Mouse (Mus musculus) embryonic stem cell, embryonic (primary cell): ENCODE data around the gene Ipo5.

Source experiments
- CTCF ChIA-PET, 4 experiments: fragments of 300-600 bp in 2 of 4; fragments of 350-600 bp in 2 of 4; sonication (Branson Sonifier 250); formaldehyde crosslinking; loops; one replicate each; lab custom pipeline; 2022; ENCODE audit warnings: inconsistent platforms in 2 of 4; lab: Charles Lee
- POLR2A ChIA-PET, 4 experiments: fragments of 300-600 bp in 2 of 4; fragments of 350-600 bp in 2 of 4; sonication (Branson Sonifier 250); formaldehyde crosslinking; loops; one replicate each; lab custom pipeline; 2022; ENCODE audit warnings: antibody characterized with exemption in 4 of 4, inconsistent platforms in 1 of 4; lab: Charles Lee

The Ipo5 gene

DNA sequence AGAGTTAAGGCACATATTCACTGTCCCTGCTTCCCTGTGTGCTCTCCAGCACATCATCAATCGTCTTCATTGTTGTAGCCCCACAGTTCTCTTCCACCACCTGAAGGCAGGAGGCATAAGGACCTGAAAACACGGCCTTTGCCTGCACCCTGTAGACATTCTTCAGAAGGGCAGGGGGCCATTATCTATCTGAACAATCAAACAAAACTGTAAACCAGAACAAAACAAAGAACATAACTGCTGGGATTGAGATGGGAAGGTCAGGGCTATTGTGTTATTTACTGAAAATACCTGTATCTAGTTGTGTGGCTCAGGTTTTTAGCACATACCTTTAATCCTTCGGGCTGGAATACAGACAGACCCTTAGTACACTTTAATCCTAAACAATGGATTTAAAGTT, 12.1 kb upstream of the Ipo5 start:
- ChIA-PET POLR2A (interaction anchor here in 3 of 4 experiments (0.7 to 4.9 kb wide), 6 partner anchors 8 to 355 kb away, joined by 3 to 43 read pairs (median 4); partner anchors contain the start of gene Ipo5 (in 2 of the 3)), CTCF (interaction anchor here in 1 of 4 experiments (1.7 kb wide), 1 partner anchor 23 kb away, joined by 6 read pairs; no protein-coding TSS in a partner anchor)

DNA sequence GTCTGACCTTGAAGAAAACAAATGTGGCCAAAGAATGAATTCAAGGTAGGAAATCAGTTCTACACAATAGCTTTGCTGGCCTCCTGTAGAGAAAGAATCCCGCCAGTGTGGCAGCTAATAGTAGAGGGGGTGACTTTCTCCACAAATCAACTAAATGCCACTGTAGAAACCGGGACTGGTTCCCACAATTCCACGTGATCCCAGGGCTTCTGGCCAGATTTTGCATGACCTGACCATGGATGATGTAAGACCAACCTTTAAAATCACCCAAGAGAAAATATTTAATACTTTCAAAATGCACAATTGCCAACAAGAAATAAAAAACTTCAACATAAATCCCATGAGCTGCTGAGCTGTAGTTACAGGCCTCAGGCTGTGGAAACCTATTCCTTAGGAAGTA, 1.6 kb upstream of the Ipo5 start:
- CTCF ChIA-PET: interaction anchor here in 1 of 4 experiments (2.5 kb wide), 1 partner anchor 61 kb away, joined by 8 read pairs; no protein-coding TSS in a partner anchor

DNA sequence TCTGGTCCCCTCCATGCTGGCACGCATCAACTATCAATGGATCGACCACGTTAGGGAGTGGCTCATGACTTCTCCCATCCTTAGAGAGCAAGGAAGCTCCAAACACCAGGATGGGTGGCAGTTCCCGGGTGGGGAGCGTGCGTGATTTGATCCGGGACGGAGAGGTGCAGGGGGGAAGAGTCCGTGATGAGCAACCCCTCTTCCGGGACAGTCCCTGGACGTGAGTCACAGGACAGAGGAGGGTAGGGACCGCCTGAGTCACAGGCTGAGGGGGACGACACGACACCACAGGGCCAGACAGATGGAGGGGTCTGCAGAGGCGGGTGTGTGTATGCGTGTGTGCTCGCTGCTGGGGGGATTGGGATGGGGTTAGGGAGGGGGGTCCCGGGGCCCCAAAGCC, 704 bp upstream of the Ipo5 start:
- CTCF ChIA-PET: interaction anchor here in 3 of 4 experiments (0.6 to 2.5 kb wide), 7 partner anchors 10 to 79 kb away, joined by 3 to 11 read pairs (median 5); no protein-coding TSS in a partner anchor
- POLR2A ChIA-PET: interaction anchor here (0.6 to 4.7 kb wide), 66 partner anchors 8 to 552 kb away, joined by 3 to 71 read pairs (median 4); no protein-coding TSS in a partner anchor

More for the DNA sequence above, 1.6 kb upstream of the Ipo5 start:
- POLR2A ChIA-PET: interaction anchor here in 3 of 4 experiments (0.7 to 4.7 kb wide), 32 partner anchors 8 to 924 kb away, joined by 3 to 71 read pairs (median 6); no protein-coding TSS in a partner anchor

DNA sequence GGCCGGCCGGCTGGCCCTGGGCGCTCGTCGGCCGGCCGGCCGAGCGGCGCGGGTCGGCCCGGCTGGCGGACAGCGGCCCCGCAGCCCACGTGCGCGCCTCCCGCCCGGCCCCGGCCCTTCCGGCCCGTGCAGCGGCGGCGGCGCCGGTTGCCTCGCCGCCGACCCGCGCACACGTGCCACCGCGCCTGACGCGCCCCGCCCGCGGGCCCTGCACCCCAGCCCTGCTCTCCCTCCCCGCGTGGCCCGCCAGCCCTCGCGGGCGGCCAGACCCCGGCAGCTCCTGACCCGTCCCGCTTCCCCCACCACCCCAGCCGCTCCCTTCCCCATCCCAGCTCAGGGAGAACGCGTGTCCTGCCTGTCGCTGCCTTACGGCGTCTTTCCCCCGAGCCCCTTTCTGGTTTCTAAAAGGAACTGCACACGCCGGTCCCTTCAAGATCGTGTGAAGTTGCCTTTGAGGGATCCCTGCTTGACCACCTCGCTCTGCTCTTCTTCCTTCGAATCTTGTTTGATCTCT, 421 bp downstream of the Ipo5 start:
- POLR2A ChIA-PET: interaction anchor here (0.6 to 4.7 kb wide), 40 partner anchors 8 to 442 kb away, joined by 3 to 71 read pairs (median 5); no protein-coding TSS in a partner anchor
- CTCF ChIA-PET: interaction anchor here in 3 of 4 experiments (0.6 to 2.5 kb wide), 10 partner anchors 19 to 1967 kb away, joined by 3 to 11 read pairs (median 4); no protein-coding TSS in a partner anchor

DNA sequence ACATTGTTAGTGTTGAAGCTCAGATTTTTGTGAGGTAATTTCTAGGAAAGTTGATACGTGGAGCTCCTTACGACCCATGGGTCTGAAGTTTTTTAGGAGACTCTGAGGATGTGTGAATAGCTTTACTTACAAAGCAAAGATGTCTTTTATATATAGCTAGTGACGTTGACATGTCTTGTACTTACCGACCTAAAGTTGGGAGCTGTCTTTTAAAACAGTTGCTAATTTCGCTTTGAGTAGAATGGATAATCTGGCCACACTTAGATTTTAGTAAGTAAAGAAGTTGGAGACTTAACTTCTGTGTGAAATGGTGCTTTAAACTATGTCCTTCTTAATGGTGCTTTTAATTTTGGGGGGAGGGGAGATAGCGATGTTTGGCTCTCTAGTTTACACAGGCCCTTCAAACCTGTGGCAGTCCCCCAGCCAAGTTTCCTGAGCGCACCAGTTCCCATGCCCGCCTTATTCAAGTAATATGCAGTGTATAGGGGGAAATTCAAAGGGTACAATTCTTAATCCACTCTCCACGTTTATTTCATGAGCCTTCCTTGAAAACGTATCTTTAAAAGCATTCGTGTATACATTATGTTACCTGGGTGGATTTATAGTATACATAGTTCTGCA, 1.2 kb downstream of the Ipo5 start:
- POLR2A ChIA-PET: interaction anchor here (0.6 to 4.7 kb wide), 23 partner anchors 10 to 337 kb away, joined by 3 to 71 read pairs (median 7); no protein-coding TSS in a partner anchor
- CTCF ChIA-PET: interaction anchor here in 3 of 4 experiments (0.7 to 2.5 kb wide), 6 partner anchors 18 to 81 kb away, joined by 3 to 11 read pairs (median 4); no protein-coding TSS in a partner anchor

DNA sequence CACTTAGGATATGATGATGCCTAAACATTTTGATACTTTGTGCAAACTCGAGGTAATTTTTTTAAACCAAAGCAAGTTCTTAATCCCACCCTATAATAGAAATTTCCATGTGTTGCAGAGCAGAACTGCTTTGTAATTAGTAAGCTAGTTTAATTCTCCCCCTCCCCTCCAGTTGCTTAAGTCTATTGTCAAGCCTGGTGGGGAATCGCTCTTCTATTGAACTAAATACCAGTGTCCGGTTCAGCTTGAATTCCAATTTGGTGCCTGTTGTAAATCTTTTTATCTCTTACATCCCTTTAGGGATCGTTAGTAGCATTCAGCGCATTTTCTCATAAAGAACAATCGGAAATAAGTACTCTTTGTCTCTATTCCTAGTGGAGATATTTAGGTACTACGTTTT, 1.9 kb downstream of the Ipo5 start:
- ChIA-PET POLR2A (interaction anchor here in 2 of 4 experiments (0.9 to 4.7 kb wide), 7 partner anchors 10 to 37 kb away, joined by 3 to 71 read pairs (median 6); no protein-coding TSS in a partner anchor), CTCF (no interaction called here)

DNA sequence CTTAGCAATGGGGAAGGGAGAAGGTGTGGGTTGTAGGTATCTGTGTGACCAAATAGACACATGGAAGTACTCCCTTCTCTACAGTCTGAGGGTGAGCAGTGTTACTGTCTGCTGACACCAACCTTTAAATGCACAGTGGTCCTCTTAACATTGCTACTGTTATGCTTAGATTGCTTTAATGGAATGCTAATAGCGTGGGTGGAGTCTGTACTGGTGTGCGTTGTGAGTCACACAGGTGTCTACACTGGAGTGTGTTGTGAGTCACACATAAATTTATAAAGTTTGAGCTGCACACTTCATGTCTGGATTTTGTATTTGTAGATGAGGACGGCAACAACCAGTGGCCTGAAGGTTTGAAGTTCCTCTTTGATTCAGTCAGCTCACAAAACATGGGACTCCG, 10.8 kb downstream of the Ipo5 start:
- ChIA-PET POLR2A (interaction anchor here (0.6 to 24.8 kb wide), 9 partner anchors 10 to 957 kb away, joined by 3 to 295 read pairs (median 4); partner anchors contain the start of gene Ipo5 (in 3 of the 4)), CTCF (interaction anchor here in 2 of 4 experiments (0.9 kb wide), 2 partner anchors 28 kb away, joined by 3 to 8 read pairs; no protein-coding TSS in a partner anchor)

DNA sequence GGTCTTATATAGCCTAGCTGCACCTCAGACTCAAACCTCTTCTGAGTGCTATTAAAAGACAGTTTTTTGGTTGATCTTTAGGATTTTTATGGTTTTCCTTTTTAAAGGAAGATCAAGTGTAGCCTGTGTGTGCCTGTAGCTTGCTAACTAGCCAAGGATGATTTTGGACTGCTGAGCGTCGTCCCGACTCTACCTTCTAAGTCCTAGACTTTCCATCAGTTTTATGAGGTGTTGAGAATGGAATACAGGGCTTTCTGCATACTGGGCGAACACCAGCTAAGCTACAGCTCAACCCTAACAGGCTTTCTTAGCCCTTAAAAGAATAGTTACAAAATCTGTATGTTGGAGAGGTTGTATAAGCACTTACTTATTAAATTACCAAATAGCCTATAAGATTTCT, 13.0 kb downstream of the Ipo5 start:
- CTCF ChIA-PET: interaction anchor here in 1 of 4 experiments (0.5 to 2.2 kb wide), 2 partner anchors 25 to 34 kb away, joined by 4 to 5 read pairs; no protein-coding TSS in a partner anchor

DNA sequence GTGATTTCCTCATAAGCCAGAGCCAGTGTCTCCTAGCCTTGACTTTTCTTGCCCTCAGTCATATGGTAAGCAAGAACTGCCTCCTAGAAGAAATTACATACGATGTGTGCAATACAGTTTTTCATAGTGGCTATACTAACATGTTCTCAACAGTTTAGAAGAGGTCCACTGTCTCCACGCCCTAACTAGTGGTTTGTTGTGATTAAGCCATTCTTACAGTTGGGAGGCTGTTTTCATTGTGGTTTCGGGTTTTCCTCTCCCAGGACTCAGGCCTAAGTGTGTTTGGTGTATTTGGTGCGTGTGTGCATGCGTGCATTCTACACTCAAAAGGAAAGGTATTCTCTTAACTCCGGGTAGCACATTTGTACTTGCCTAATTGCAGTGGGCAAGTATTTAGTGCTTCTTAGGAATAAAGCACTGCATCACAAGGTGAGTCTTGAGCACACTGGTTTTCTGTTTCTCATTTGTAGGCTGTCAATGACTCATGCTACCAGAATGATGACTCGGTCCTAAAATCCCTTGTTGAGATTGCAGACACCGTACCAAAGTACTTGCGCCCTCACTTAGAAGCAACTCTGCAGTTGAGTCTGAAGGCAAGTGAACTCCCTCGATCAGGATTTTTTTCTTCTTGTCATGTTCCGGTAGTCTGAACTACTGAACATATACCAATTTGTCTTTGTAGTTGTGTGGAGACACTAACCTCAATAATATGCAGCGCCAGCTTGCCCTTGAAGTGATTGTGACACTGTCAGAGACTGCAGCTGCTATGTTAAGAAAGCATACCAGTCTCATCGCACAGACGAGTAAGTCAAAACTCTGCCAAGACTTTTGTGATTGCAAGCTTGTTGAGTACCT, 14.9 kb downstream of the Ipo5 start:
- ChIA-PET POLR2A (interaction anchor here in 2 of 4 experiments (1.2 to 24.8 kb wide), 4 partner anchors 15 to 94 kb away, joined by 3 to 295 read pairs (median 20); partner anchors contain the start of gene Ipo5 (in 1 of the 2)), CTCF (interaction anchor here in 1 of 4 experiments (2.2 kb wide), 1 partner anchor 23 kb away, joined by 4 read pairs; no protein-coding TSS in a partner anchor)

More for the DNA sequence above, 13.0 kb downstream of the Ipo5 start:
- POLR2A ChIA-PET: interaction anchor here in 3 of 4 experiments (0.6 to 24.8 kb wide), 10 partner anchors 9 to 125 kb away, joined by 3 to 295 read pairs (median 3); partner anchors contain the start of gene Ipo5 (in 2 of the 3)

DNA sequence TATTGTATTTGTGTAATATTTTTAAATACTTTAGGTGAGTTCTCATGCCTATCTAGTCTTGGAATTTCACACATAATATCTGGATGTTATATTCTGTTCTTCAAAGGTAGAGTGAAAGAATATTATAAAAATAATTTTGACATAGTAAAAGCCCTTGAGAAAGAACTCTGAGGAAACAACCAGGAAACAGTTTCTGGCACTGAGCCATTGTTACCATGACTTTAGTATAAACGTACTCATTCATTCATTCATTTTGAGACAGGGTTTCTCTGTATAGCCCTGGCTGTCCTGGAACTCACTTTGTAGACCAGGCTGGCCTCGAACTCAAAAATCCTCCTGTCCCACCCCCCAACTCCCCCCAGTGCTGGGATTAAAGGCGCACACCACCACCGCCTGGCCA, 20.2 kb downstream of the Ipo5 start:
- POLR2A ChIA-PET: interaction anchor here in 2 of 4 experiments (0.7 to 24.8 kb wide), 10 partner anchors 2 to 635 kb away, joined by 3 to 295 read pairs (median 4); partner anchors contain the start of gene Ipo5 (in 2 of the 2)
- CTCF ChIA-PET: interaction anchor here in 3 of 4 experiments (0.6 to 1.6 kb wide), 4 partner anchors 10 to 99 kb away, joined by 3 to 5 read pairs (median 4); no protein-coding TSS in a partner anchor

DNA sequence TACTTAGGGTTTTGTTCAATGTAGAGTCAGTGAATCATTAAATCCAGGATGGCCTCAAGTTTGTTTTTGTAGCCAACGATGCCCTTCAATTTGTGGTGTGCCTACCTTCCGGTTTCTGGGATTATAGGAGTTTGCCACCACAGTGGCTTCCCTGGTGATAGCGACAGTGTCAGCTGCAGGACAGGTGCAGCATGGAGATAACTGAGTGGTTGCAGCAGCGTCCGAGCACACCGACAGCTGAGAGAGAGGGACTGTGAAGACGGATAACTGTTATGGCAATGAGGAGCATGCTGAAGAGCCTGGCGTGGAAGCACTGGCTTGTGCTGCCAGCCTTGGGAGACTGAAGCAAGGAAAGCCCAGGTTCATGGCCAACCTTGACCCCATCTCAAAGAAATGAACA, 22.6 kb downstream of the Ipo5 start:
- CTCF ChIA-PET: interaction anchor here in 1 of 4 experiments (0.5 kb wide), 1 partner anchor 49 kb away, joined by 3 read pairs; no protein-coding TSS in a partner anchor
- POLR2A ChIA-PET: interaction anchor here in 3 of 4 experiments (0.6 to 24.8 kb wide), 6 partner anchors 5 to 55 kb away, joined by 3 to 295 read pairs (median 4); no protein-coding TSS in a partner anchor

DNA sequence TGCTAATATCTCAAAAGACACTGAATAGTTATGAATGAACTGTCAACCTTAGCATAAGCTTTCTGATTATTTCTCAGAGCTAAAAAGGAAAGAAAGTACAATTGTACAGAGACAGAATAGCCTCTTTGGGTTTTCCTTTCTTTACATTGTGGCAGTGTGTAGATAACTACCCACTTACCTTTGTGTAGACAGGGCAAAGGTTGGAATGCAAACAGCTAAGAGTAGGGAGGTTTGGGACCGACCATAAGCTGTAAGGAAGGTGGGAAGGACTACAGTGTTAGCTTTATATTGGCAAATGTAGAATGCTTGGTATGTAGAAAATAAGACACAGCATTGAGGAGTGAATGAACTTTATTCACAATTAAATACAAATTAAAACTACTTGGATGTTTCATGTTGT, 26.1 kb downstream of the Ipo5 start:
- POLR2A ChIA-PET: interaction anchor here in 2 of 4 experiments (1.0 to 24.8 kb wide), 6 partner anchors 4 to 27 kb away, joined by 3 to 295 read pairs (median 4); partner anchors contain the start of gene Ipo5 (in 1 of the 2)
- CTCF ChIA-PET: interaction anchor here in 2 of 4 experiments (0.6 to 1.5 kb wide), 3 partner anchors 12 to 106 kb away, joined by 3 read pairs; no protein-coding TSS in a partner anchor

DNA sequence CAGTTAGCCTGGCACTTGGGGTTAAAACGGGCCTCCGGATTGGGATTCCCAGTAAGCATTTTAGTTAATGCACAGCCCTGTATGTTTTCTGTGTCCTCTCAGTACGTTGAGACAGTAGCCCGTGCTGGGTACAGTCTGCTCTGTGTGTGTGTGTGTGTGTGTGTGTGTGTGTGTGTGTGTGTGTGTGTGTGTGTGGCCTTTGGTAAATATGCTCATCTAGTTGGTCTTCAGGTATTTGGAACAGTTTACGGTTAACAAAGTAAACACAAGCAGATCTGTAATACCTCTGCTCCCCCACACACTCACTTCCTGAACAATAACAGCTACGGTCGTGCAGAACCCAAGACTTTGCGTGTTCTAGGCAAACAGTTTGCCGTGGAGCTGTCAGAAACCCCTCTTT, 31.8 kb downstream of the Ipo5 start:
- POLR2A ChIA-PET: interaction anchor here in 3 of 4 experiments (0.6 to 22.1 kb wide), 13 partner anchors 8 to 1178 kb away, joined by 3 to 295 read pairs (median 3); partner anchors contain the start of gene Ipo5 (in 1 of the 3)
- CTCF ChIA-PET: interaction anchor here in 2 of 4 experiments (0.6 kb wide), 2 partner anchors 36 to 524 kb away, joined by 3 read pairs; no protein-coding TSS in a partner anchor

DNA sequence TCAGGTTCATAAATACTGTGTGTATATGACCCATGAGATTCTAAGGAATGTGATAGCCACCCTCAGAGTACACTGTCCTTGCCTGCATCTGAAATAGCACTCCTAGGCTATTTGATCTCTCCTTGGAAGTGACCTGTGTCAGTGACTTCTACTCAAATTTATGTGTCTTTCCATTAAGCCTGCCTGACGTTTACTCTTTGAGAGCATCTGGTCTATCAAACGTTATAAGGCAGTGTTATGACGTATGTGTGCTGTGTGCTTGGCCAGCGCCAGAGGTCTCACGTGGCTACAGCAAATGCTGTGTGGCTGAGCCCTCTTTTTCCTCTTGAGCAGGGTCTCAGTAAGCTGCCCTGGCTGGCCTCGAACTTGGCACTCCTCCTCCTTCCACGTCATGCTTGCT, 34.1 kb downstream of the Ipo5 start:
- ChIA-PET CTCF (no interaction called here), POLR2A (interaction anchor here in 2 of 4 experiments (0.6 to 22.1 kb wide), 2 partner anchors 12 to 16 kb away, joined by 3 to 295 read pairs; no protein-coding TSS in a partner anchor)

DNA sequence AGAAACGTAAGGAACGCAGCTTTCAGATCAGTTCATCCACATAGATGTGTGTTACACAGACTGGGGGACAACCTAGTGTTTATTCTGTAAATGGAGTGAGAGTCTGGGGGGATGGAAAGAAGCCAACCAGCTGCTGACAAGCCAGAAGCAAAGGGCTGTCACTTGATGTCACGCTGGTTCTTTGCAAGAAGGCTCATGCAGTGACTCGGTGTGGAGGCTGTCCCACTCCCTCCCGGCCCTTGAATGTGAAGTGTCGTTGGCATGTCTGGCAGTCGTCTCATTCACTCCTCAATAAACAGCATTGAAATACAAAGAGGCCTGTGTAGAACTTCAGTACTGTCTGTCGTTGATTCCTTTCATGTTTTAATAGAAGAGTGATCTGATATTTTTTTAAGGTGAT, 36.1 kb downstream of the Ipo5 start:
- POLR2A ChIA-PET: interaction anchor here in 2 of 4 experiments (0.7 to 22.1 kb wide), 6 partner anchors 15 to 509 kb away, joined by 3 to 295 read pairs (median 3); partner anchors contain the start of gene Ipo5 (in 1 of the 2)
- CTCF ChIA-PET: interaction anchor here in 2 of 4 experiments (0.6 to 0.7 kb wide), 2 partner anchors 115 to 116 kb away, joined by 3 read pairs; no protein-coding TSS in a partner anchor

DNA sequence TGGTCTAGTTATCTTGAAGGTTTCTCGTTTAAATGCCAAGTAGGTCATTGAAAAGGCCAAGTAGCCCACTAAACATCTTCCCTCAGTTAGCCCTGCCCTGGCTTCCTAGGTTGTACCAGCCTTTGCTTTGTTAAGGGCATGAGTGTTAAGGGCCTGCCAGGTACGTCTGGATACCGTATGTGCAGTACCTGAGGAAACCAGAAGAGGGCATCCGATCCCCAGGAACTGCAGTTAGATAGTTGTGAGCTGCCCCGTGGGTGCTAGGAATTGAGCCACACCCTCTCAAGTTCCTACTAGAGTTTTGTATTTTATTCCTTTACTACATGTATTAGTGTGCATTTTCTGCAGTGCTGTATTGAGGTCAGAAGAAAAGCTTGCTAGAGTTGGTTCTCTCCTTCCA, 38.0 kb downstream of the Ipo5 start:
- ChIA-PET POLR2A (interaction anchor here in 1 of 4 experiments (1.0 to 22.1 kb wide), 6 partner anchors 9 to 415 kb away, joined by 3 to 295 read pairs (median 3); partner anchors contain the start of gene Ipo5), CTCF (interaction anchor here (0.6 to 3.3 kb wide), 24 partner anchors 9 to 645 kb away, joined by 3 to 12 read pairs (median 4); partner anchors contain the start of gene Ipo5 (in 1 of the 4))
